ENCODE assay signal across 19 mouse cellular contexts in the genomic region with DNA sequence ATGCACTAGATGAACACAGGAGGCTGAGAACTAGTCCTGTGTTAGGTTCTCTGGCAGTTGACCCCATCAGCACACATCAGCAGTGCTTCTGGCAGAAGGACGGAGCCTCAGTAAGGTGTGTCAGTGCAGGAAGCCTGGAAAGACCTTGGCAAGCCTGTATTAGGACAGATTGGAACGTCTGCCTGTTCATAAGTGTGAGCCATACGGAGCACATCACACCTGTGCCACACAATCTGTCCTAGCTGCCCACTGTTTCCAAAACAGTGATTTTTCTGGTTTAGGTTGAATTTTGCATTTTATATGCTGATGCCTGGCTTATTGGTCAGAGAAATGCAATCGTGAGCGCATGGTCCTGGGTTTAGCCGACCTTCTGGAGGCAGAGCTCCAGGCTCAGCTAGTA. TPM values are rescaled to one million over a fixed set of nuclear protein-coding genes. Genes with fewer than 3 reads are reported as not detected.
DNase-seq lines count a peak whose midpoint lies in the region; TF ChIP-seq lines count a peak whose summit lies in the region.
"Had no signal": no experiment of that assay in that cellular context is flagged by ENCODE, and none has a peak within 500 bp of the region (broad histone marks: within the 10 kb centered on the region; RNA-seq: fewer than 3 reads in every experiment).

No protein-coding gene starts in this region.

- H3K4me3 ChIP-seq in left cerebral cortex, adult 2 months = no peak overlapping the region
- H3K4me3 ChIP-seq: limb, embryonic 12.5 days; liver, embryonic 15.5 days; myocyte had no signal

- peak in 1 of 2 experiments; percentile 52 for DNase-seq in left cerebral cortex, adult 2 months (ENCODE audit: extremely low spot score in 1 of 2, low spot score in 2 of 2)
- no peak for DNase-seq in left cerebral cortex, postnatal 4 days
- DNase-seq in brain, embryonic 14.5 days (ENCODE audit: low read depth) = peak; percentile 65
- peak; percentile 80 for DNase-seq in cerebellum, adult 11-12 months
- peak; percentile 67 to 75 for DNase-seq in cerebellum, postnatal 36 days
- DNase-seq in urinary bladder, postnatal 25 days (ENCODE audit: low spot score) = no peak
- DNase-seq in heart, adult 9 months (ENCODE audit: low spot score in 2 of 2) = no peak
- DNase-seq: adrenal gland, adult 8-10 months; gastrocnemius, postnatal 36 days; kidney, adult 8-10 months; kidney, postnatal 4 days; lung, postnatal 14 days; thymus, adult 2 months had no signal

- no peak for TF ChIP-seq POLR2A in brain, embryonic 14.5 days (IDR thresholded peaks at IDR 0.05; ENCODE audit: borderline replicate concordance, extremely low read depth, insufficient read depth, insufficient read length, poor library complexity, severe bottlenecking)

- TF ChIP-seq CTCF in left cerebral cortex, adult 2 months (IDR thresholded peaks at IDR 0.05) = no peak
- no peak for TF ChIP-seq CTCF in brain, embryonic 14.5 days (IDR thresholded peaks at IDR 0.05; ENCODE audit: borderline replicate concordance, extremely low read depth, insufficient read depth, insufficient read length)

- H3K27ac ChIP-seq in left cerebral cortex, adult 2 months = peak overlapping the region; percentile 58; the same call in 1 of the 2 replicates
- H3K27ac ChIP-seq: limb, embryonic 12.5 days; liver, embryonic 15.5 days had no signal

- intact Hi-C loops in left cerebral cortex, adult 2 months (cut with DNase I) = loop anchor here (5.0 kb wide), 1 partner anchor 311 kb away; no protein-coding TSS in a partner anchor
- intact Hi-C loops in left cerebral cortex, postnatal 4 days (cut with DNase I) = no loop called here

RNA-seq across cellular contexts. Expression of gene Spa17, which starts 7.8 kb away (rescaled TPM):
- total RNA-seq in left cerebral cortex, adult 2 months (2021) = 1 to 10 TPM; 1.7 to 2.1 TPM
- 1 to 10 TPM; 1.3 to 1.6 TPM for total RNA-seq in left cerebral cortex, postnatal 4 days (2021)
- polyA plus RNA-seq in brain, embryonic 14.5 days (2012; rRNA removed) = 4.4 and 4.8 TPM in 2 replicates

RNA-seq across cellular contexts. Expression of gene Tbrg1, which starts 35.8 kb away (rescaled TPM):
- total RNA-seq in left cerebral cortex, adult 2 months (2021) = 10 to 100 TPM; 52.5 to 59.8 TPM
- total RNA-seq in left cerebral cortex, postnatal 4 days (2021) = 10 to 100 TPM; 57.0 to 60.5 TPM
- 49.7 and 52.0 TPM in 2 replicates for polyA plus RNA-seq in brain, embryonic 14.5 days (2012; rRNA removed)

RNA-seq across cellular contexts. Expression of gene Panx3, which starts 47.7 kb away (rescaled TPM):
- not detected for total RNA-seq in left cerebral cortex, adult 2 months (2021)
- total RNA-seq in left cerebral cortex, postnatal 4 days (2021) = not detected
- 0.13 and 3.2 TPM in 2 replicates for polyA plus RNA-seq in brain, embryonic 14.5 days (2012; rRNA removed)
- total RNA-seq: gastrocnemius, postnatal 36 days; heart, postnatal 25 days; megakaryocyte-erythroid progenitor cell, adult 5-6 weeks had no signal
- polyA plus RNA-seq: frontal cortex, adult 2 months; liver, embryonic 15.5 days; thymus, adult 2 months had no signal

Comparison
In these comparisons a context has a peak if more than half of its experiments do, and no peak if none do; other contexts are left out.
1. DNase-seq: peak in brain, embryonic 14.5 days (single experiment), cerebellum, adult 11-12 months (single experiment) and cerebellum, postnatal 36 days (2 of 2); none in left cerebral cortex, postnatal 4 days (single experiment), urinary bladder, postnatal 25 days (single experiment) and heart, adult 9 months (0 of 2).